Mouse (Mus musculus) mesoderm, embryonic 11.5 days (tissue): ENCODE data around the gene Cxxc4.
"Not testable (repeated sequence)": the region's sequence is repeated elsewhere in the genome, so short reads cannot be mapped to it uniquely, and the experiment has no call there.

Source experiments
- DNase-seq: peaks from one replicate; pipeline ENCODE4 v3.0.0-alpha.2; 2012; ENCODE audit warnings: low read depth, low spot score

The Cxxc4 gene

DNA sequence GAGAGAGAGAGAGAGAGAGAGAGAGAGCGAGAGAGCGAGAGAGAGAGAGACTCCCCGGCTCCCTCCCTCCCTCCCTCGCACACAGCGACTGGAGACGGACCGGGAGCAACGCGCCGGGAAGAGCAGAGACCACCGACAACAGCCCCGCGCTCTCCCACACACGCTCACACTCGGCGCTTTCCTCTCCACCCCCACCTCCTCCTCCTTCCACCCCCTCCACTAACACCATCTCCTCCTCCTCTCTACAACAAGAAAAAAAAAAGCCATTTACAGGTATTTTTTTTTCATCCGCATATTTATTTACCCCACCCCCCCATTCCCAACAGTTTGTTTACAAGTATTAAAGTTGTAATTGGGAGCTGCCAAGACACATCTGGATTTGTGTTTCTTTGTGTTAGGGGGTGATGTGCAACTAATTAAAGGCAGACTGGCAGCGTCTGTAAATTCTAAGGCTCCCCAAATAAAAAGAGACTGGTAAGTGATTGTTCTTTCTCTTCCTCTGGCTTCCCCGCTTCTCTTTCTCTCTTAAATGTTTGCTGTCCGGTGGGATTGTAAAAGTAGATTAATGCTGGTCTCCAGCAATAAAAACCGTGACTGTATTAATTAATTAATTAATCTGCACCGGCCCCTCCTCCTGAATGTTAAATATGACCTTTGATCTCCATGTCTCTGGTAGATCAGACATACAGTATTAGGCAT, at the start of gene Cxxc4:
Gene Cxxc4 (plus strand): TSS at position 71 of the 699 bp plus-strand sequence.
- peak; percentile 23 for DNase-seq

DNA sequence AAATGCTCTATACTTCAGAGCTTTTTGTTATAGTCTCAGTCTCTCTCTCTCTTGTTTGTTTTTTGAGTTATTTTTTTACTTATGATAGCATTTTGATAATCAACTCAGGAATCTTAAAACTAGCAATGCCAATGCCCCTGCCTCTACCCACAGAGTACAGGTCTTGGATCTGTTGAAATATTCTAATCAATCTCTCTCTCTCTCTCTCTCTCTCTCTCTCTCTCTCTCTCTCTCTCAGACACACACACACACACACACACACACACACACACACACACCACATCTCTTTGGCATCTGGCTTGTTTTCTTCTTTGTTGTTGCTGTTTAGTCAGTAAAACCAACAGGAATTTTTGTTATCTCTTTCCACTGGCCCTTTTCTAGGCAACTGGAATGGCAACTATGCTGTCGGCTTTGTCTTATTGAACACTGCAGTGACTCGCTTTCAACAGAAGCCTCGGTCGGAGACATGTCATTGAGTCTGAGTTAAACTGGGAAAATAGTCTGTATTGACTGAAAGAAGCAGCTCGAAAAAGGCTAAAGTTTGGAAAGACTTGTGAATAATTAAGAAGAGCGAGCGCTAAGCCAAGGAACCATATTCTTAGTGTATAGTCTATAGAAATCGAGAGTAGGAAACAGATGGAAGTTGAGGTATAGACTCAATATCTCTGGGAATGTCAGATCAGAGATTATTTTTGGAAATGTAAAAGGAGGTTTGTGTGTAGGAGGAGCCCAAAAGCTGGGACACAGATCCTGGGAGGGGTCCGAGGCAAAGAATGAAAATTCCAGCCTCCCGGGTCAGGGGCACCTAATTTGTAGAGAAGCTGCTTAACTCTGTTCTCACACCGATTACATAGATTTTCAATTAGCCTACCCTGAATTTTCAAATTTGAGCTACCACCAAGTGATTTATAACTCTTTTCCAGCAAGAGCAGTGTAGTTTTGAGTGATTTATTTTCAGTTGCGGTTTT, 47.0 kb upstream of the Cxxc4 start:
- DNase-seq, result no peak

DNA sequence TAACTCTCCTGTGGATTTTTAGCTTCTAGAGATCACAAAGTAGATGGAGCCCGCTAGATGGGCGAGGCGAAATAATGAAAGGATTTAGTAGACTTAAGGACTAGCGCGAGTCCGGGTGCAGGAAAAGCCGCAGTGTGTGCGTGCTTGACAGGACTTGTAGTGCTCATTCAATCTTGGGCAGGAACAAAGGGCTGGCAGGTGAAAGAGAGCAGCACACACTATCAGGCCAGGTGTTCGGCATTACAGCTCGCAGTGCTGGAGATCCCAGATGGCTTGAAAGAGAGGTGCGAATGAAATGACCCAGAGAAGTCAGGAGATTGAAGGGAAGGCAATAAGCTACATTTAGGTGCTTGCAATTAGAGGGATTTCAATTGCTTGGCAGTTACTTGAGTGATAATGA, 46.2 kb upstream of the Cxxc4 start:
- peak; percentile 41 for DNase-seq

DNA sequence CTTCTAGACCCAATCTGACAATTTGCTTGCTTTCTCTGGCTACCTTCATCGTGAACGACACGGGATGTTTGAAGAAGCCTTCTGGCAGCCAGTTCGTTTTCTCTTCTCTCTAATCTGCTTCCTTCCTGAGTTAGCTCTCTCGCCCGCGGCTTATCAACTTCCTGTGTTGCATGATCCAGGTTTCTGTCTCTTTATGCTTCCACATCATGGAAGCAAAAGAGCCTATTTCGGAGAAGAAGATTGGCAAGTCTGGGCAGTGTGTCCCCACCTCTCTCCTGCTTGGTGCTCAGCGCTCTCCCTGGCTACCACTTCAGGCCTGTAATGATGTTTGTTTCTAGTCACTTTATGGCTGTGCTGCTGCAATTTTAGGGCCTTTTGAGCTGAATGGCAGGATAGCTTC, 36.4 kb upstream of the Cxxc4 start:
- no peak for DNase-seq

DNA sequence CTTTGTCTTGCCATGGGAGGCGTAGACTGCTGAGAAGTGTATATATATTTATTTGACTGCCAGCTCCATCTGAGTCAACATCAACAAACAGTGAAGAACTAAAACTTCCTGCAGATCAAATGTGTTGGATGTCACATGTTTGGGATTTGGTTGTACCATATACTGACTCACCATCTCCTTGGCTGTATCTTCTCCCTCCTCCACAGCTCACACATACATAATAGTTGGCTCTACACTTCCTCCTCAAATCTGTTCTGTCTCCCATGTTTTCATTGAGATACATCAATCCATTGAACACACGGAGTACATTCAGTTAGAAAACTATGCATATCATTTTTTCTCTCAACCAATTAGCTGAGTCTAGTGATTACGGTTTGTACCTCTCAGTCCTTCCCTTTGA, 29.7 kb upstream of the Cxxc4 start:
- no peak for DNase-seq

DNA sequence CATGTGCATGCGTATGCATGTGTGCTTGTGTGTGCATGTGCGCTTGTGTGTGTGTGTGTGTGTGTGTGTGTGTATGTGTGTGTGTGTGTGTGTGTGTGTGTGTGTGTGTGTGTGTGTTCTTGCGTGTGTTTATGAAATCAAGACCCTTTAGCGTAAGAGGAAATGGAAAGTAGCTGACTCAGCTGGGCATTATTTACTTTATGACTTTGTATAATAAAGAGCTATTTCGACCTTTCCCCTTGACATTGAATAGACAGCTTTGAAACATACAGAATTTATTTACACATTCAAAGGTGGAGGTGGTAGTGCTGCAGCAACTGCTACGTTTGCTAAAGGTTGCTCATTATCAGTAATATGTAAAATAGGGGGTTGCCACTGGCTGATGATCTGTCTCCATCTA, 25.3 kb upstream of the Cxxc4 start:
- no peak for DNase-seq

DNA sequence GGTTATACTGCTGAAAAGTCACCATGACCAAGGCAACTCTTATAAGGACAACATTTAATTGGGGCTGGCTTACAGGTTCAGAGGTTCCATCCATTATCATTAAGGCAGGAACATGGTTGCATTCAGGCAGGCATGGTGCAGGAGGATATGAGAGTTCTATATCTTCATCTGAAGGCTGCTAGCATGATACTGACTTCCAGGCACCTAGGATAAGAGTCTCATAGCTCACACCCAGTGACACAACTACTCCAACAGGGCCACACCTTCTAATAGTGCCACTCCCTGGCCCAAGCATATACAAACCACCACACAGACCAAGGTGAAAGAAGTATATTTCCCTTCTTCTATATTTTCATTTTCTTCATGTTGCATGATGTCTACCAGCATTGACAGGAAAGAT, 16.4 kb upstream of the Cxxc4 start:
- DNase-seq, result not testable (repeated sequence)

DNA sequence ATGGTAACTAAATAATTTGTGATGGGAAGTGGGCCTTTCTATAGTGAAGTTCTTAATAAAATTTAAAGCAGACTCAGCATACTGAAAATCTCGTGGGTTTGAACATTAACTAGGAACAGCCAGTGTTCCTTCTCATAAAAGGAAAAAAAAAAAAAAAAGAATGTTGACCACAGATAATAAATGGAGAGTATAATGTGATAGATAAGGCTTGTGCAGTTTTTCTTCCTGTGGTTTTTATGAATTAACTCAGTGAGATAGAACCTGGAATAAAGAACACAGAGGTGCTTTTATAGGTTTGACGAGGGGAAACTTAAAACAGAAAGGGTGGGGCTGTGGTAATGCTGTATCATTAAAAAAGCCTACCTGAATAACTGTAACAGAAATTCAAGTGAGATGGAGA, 15.3 kb upstream of the Cxxc4 start:
- DNase-seq, result no peak

DNA sequence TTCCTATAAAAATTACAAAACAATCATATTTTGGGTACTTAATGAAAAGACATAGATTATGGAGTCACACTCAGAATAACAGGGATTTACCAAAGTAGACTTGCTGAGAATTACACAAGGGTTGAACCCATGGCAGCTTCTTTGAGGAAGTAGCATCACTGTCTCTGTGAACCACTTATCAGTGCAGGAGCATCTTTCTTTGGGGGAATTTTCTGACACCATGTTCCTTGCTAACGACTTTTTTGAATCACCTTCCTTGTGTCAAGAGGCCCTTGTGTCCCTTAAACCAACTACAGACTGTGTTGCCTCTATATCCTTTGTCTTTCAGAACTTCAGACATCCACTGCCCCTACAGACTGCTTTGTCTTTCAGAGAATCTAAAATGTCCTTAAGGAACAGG, 13.7 kb upstream of the Cxxc4 start:
- DNase-seq, result no peak

DNA sequence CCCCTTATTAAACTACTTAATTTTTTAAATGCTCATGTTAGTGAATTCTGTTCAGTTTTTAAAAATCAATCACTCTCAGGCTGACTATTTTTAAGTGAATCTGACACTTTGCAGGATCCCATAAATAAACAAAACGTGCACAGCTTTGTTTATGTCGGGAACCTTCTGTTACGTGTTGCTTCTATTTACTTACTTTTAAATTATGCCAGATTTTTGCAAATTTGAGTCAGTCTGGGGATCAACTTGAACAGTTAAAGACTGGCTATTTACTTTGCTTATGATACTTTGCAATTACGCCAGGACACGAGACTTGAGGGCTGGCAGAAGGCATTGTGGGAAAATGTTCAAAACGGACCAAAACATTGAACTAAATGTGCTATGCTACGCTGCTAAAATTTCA, 12.3 kb upstream of the Cxxc4 start:
- DNase-seq, result no peak

DNA sequence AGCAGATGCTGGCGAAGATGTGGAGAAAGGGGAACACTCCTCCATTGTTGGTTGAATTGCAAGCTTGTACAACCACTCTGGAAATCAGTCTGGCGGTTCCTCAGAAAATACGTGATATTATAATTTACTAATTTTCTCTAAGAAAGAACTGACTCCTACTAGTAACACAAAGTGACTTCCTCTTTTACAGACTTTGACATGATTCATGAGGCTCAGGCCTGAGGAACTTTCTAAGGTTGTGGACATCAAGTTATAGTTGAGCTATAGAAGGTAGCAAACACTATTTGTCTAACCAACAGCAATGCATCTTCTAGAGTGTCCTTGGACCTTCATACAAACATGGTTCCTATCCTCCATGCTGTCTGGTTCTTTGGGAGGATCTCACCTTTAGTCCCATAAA, 10.4 kb upstream of the Cxxc4 start:
- no peak for DNase-seq

DNA sequence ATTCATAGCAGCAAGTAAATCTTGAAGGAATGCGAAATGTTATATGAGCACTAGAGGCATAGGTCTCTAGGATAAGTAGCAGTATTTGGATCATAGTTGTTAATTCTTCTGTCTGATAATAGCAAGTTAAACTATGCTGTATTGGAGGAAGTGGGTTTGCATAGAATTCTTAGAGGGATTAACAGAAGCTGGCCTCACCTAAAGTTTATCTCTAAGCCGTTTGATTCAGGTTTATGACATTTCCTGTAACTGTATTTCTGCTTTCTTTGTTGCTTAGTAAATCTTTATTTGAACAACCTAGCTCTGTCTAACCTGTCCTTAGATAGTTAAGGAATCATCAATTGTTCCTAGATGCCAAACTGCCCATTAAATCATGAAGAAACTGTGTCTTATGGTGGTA, 3.5 kb upstream of the Cxxc4 start:
- DNase-seq, result no peak

DNA sequence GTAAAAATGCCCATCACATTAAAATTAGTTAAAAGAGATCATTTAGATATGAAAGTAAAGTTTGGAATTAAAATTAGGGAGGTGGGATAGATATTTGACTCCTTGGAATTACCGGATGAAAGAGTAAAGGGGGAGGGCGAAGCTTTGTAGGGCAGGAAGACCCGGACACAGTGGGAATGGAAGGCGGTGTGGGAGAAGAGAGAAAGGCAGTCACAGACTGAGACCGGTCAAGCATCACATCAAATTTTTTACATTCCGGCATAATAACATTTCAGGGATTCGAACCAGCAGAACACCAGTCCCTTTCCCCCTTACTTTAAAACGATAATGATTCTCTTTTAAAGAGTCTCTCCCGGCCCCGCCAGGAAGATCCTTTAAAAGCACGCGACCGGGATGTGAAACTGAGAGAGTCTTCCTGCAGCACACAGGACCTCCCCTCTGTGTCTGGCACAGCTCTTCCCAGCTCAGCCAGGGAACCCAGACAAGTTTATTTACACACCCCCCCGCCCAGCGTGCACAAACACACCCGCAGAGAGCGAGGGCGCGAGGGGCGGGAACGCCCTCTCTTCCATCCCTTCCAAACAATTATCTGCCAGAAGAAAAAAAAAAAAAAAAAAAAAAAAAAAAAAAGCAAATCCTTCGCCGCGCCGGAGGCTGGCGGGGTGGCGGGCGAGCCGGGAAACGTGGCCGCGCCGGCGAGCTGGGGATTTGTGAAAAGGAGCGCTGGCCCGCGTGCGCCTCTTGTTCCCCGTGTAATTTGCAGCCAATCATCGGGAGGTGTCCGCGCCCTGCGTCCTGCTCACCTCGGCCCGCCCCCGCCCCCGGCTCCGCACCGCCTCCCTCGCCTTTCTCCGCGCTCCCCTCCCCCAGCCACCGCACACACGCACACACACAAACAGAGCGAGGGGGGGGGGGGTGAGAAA, 532 bp upstream of the Cxxc4 start:
- peak; percentile 94 for DNase-seq

DNA sequence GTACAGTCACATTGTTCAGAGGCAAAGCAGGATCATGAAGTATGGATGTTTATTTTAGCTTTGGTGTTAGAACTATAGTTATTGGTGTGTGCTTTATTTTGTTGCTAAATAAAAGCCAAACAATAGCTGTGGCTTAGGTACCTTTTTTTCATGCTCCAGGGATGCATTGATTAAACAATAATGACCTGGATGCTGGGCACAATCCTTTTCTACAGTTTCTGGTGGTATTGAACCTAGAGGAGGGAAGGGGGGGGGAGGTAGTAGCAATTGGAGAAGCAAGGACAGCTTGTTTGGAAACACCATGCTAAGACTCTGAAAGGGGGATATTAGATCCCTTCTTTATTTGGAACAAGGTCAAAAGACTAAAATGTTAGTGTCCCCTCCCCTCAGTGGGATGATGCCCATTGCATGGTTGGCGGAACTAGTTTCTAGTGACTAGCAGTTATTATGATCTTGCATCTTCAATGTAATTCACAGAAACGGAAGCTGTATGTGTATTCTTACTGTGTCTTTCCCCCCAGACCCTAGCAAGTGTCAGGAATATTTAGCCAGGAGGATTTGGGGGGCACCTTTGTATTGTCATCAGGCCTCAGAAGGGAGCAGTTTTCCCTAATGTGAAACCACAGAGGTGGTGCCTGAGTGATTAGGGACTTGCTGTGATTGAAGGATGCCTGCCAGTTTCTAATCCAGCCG, 975 bp downstream of the Cxxc4 start:
- no peak for DNase-seq

DNA sequence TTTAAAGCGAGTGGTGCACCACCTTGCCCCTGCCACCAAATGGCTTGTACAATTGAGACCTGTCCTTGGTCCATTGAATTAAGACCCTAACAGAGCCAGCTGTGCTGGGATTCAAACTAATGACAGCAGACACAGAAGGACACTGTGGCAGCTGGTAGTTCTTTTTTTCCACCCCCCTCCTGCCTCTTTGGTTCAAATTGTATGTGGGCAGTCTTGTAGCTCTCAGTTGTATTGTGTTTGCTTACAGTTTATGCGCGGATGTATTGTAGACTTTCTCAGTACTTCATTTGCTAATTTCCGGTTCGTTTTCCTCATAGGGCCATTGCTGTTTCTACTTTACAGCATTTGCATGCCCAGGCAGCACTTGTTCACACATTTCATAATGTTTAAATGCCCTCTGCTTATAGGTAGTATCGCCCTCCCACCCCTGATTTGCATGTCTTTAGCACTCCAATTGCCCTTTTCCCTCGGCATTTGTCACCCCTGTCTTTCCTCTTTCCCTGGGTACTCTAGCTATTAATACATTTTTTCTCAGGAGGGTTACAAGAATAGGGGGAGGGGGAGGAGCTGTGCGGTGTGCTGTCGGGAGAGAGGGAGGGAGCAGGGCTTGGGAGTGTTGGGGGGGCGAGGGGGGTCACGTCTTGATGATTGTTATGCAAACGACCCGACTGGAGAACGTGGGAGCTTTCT, 2.5 kb downstream of the Cxxc4 start:
- DNase-seq, result peak; percentile 71

DNA sequence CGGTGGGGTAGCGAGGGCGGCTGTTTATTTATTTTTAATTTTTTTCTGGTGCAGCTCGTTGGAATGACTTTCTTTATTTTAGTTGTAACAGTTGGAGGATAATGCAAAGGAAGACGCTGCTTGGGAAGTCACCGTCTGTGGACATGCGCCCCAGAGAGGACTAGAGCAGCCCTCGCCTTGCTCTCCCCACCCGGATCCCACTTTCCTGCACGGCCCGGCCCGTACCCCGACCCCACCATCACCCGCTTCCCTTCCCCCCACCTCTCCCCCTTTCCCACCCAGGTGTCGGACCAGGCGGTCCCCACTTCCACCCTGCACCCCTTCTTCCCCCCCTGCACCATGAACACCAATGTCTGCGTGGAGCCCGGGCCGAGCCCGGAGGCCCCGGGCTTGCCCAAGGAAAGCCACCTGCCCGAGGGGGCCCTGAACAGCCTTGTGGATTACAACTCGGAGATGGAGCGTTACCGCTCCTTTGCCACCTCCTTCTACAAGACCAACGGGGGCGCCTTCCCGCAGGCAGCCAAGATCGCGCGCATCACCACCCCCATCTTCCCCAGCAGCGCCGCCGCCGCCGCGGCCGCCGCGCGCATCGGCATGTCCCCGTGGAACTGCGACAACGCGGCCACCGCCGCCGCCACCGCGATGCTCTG, 3.2 kb downstream of the Cxxc4 start:
- peak; percentile 64 for DNase-seq

DNA sequence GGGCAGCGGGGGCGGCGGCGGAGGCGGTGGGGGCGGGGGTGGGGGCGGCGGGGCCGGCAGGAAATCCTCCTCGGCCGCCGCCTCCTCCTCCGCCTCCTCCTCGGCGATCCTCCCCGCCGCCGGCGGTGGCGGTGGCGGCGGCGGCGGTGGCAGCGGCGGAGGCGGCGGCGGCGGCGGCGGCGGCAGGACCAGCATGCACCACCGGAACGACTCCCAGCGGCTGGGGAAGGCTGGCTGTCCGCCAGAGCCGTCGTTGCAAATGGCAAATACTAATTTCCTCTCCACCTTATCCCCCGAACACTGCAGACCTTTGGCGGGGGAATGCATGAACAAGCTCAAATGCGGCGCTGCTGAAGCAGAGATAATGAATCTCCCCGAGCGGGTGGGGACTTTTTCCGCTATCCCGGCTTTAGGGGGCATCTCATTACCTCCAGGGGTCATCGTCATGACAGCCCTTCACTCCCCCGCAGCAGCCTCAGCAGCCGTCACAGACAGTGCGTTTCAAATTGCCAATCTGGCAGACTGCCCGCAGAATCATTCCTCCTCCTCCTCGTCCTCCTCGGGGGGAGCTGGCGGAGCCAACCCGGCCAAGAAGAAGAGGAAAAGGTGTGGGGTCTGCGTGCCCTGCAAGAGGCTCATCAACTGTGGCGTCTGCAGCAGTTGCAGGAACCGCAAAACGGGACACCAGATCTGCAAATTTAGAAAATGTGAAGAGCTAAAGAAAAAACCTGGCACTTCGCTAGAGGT, 3.9 kb downstream of the Cxxc4 start:
- DNase-seq, result peak; percentile 87

DNA sequence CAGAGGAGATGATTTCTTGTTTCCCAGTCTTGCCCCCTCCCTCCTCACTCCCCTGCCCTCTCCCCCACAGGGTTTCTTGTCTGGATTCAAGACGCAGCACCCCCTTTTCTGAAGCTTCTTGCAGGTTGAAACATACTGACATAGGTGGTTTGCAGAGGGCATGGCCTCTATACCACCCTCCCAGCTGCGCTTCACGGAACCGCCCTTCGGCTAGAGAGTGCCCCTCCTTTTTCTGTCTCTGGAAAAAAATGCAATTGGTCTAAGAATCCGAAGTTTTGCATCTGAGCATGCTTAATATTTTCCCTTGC, 4.4 kb downstream of the Cxxc4 start:
- no peak for DNase-seq

DNA sequence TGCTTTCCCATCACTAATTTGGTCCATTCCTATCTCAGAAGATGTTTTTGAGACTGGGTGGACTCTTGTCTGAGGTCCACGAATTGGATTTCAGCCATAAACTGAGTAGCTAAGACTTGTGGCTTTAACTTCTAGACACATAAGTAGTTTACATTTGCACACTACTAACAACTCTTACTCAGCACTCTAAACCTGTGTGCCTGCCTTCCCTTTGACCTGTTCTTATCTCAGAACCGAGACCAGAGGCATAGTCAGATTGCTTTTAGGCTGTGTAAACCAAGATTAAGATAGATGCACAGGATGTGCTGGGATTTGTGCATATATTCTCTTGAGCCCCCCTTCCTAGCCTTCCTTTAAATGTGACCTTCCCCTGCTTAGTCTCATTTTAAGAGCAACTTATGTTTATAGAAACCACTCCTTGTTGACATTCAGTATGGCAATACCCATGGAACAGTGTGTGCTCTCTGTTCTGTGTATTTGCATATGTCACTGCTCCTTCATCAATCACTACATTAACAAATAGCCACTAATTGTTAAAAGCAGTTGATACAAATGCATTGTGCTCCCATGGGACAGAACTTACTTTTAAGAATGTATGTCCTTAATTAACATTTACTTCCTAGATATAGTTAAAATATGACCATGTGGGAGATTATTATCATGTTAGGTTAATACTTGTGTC, 7.0 kb downstream of the Cxxc4 start:
- peak; percentile 27 for DNase-seq
